Mouse (Mus musculus) brain, embryonic 14.5 days (tissue): ENCODE results near the gene Xpnpep1. TPM values are rescaled to one million over a fixed set of nuclear protein-coding genes. Genes with fewer than 3 reads are reported as not detected.

Source experiments
- DNase-seq: peaks from one replicate; pipeline ENCODE4 v3.0.0-alpha.2; 2011; ENCODE audit warnings: low read depth
- CTCF ChIP-seq: fragments of 200-500 bp; IDR thresholded peaks from 2 replicates; pipeline ENCODE4 v1.5.1; 2012; ENCODE audit warnings: inconsistent platforms, mild to moderate bottlenecking, moderate library complexity, borderline replicate concordance; ENCODE audit not compliant: insufficient read depth, insufficient read length; ENCODE audit errors: extremely low read depth
- POLR2A ChIP-seq: fragments of 200-500 bp; IDR thresholded peaks from 2 replicates; pipeline ENCODE4 v1.6.1; 2012; ENCODE audit warnings: mild to moderate bottlenecking, inconsistent platforms, borderline replicate concordance; ENCODE audit not compliant: poor library complexity, insufficient read depth, insufficient read length, severe bottlenecking; ENCODE audit errors: extremely low read depth
- polyA plus RNA-seq: library from polyadenylated mRNA; depleted of rRNA; stranded (reverse); fragments of >200 nt; gene quantifications from 2 replicates; pipeline ENCODE4 v1.2.3, GENCODE M21; 2012; rRNA removed

The Xpnpep1 gene
- polyA plus RNA-seq, 1 experiment, result 88.4 TPM

GRCm38 (mm10) chr19:52904182-52904581, 135.8 kb downstream of the Xpnpep1 start:
- DNase-seq, result no peak
- TF ChIP-seq POLR2A (no peak), CTCF (peak; percentile 6; the same call in 1 of the 2 replicates)

DNA sequence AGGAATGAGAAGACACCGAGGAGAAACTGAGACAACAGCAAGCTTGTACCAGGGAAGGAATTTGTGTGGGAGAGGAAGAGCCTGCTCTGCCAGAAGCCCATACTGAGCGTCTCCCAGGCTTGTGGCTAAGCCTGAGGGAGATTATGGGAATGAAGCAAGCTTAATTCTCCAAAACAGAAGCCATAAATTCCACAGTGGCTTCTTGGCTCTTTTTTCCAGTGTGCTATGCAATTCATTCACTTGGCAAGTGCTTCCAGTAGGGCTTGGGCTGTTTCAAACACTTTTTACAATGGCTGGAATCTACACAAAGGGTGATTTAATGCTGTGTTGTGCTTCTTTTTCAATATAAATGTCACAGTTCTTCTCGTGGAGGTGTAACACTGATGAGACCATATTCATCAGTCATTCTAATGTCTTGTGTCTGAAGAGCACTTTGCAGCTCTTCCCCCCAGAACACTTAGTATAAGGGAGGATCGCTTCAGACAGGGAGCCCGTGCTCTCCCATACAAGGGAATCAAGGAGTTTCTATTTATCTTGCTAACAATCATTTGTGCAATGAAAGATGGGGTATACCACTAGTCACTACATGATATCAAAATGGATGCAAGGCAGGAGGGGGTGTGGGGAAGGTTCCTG, 148.1 kb downstream of the Xpnpep1 start:
- TF ChIP-seq CTCF (no peak), POLR2A (no peak)
- peak; percentile 3 for DNase-seq

Other genes starting within 250 kb of the Xpnpep1 start
- gene Add3, start 100.2 kb upstream of the Xpnpep1 start, polyA plus RNA-seq, result 17.7 and 22.8 TPM in 2 replicates